ENCODE assay signal across 17 mouse cellular contexts in the genomic region with DNA sequence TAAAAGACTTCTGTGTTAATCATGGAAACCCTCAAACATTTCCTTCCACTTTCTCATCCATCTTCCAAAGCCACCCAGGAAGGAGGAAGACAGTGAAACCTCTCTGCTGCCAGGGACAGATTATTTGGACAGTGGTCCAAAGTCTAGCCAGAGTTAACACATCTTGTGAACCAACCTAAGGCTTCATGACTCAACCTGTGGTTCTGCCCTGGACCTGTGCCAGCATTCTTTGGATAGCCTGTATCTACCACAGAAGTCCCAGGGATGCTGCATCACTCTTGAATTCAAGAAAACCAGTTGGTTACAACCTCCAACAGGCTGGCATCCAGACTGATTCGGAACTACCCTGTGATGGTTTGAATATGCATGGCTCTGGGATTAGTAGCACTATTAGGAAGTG. TPM values are rescaled to one million over a fixed set of nuclear protein-coding genes. Genes with fewer than 3 reads are reported as not detected.
DNase-seq lines count a peak whose midpoint lies in the region; ATAC-seq lines count a peak whose summit lies in the region.
"Had no signal": no experiment of that assay in that cellular context is flagged by ENCODE, and none has a peak within 500 bp of the region (broad histone marks: within the 10 kb centered on the region; RNA-seq: fewer than 3 reads in every experiment).

No protein-coding gene starts in this region.

- H3K9ac ChIP-seq in forebrain, embryonic 12.5 days: no peak overlapping the region
- H3K9ac ChIP-seq: heart, embryonic 15.5 days; hindbrain, embryonic 12.5 days; limb, embryonic 13.5 days; lung, embryonic 15.5 days had no signal

- no peak overlapping the region for H3K4me2 ChIP-seq in forebrain, embryonic 12.5 days
- H3K4me2 ChIP-seq: heart, embryonic 15.5 days; hindbrain, embryonic 12.5 days; limb, embryonic 13.5 days; lung, embryonic 15.5 days had no signal

- no peak overlapping the region for H3K27ac ChIP-seq in forebrain, embryonic 12.5 days
- H3K27ac ChIP-seq: heart, embryonic 15.5 days; hindbrain, embryonic 12.5 days; kidney, postnatal 0 days; left cerebral cortex, adult 2 months; limb, embryonic 13.5 days; lung, embryonic 15.5 days; midbrain, embryonic 10.5 days had no signal

- H3K4me1 ChIP-seq in forebrain, embryonic 12.5 days: 0 out of 2 replicates have a peak, but pooled peaks cover 4% of the 10 kb centered on the region
- H3K4me1 ChIP-seq: lung, embryonic 15.5 days had no signal

- H3K4me3 ChIP-seq in forebrain, embryonic 12.5 days (replicated peaks): no peak overlapping the region
- H3K4me3 ChIP-seq: heart, embryonic 15.5 days; hindbrain, embryonic 12.5 days; left cerebral cortex, adult 2 months; limb, embryonic 13.5 days; lung, embryonic 15.5 days; midbrain, embryonic 10.5 days had no signal

- WGBS in forebrain, embryonic 12.5 days: 94% methylated on average over 1 of the region's 1 CpGs

- no peaks in the 10 kb centered on the region for H3K27me3 ChIP-seq in forebrain, embryonic 12.5 days
- H3K27me3 ChIP-seq: heart, embryonic 15.5 days; hindbrain, embryonic 12.5 days; limb, embryonic 13.5 days; lung, embryonic 15.5 days had no signal

- peak; percentile 42; the same call in 1 of the 2 replicates for ATAC-seq in megakaryocyte progenitor cell, adult 5-6 weeks (replicated peaks; ENCODE audit: poor library complexity)
- no peak for ATAC-seq in forebrain, embryonic 12.5 days (ENCODE audit: low FRiP score)

- H3K36me3 ChIP-seq in forebrain, embryonic 12.5 days (replicated peaks): no peaks in the 10 kb centered on the region
- H3K36me3 ChIP-seq: heart, embryonic 15.5 days; hindbrain, embryonic 12.5 days; limb, embryonic 13.5 days; lung, embryonic 15.5 days; midbrain, embryonic 10.5 days had no signal

- H3K9me3 ChIP-seq in forebrain, embryonic 12.5 days: no peaks in the 10 kb centered on the region
- H3K9me3 ChIP-seq: heart, embryonic 15.5 days; hindbrain, embryonic 12.5 days; limb, embryonic 13.5 days; lung, embryonic 15.5 days; midbrain, embryonic 10.5 days had no signal

- peak; percentile 51 to 60 for DNase-seq in adrenal gland, adult (ENCODE audit: inconsistent age in 2 of 2, low spot score in 1 of 2)
- DNase-seq in adrenal gland, adult 18-20 months (ENCODE audit: low spot score in 2 of 2): no peak
- DNase-seq in kidney, postnatal 25 days: peak; percentile 40 to 59
- no peak for DNase-seq in kidney, adult 18-20 months
- peak; percentile 93 for DNase-seq in Muller cell, postnatal 12 days (ENCODE audit: inconsistent ontology term)
- no peak for DNase-seq in embryo, embryonic 9.5 days (ENCODE audit: extremely low spot score)
- DNase-seq: heart, adult 11 months; thymus, adult 2 months had no signal

RNA-seq across cellular contexts. Expression of gene Atp2b4, which starts 21.8 kb away (rescaled TPM):
- total RNA-seq in adrenal gland, adult 18-20 months (2021): 10 to 100 TPM; 25.1 to 41.5 TPM
- total RNA-seq in megakaryocyte progenitor cell, adult 5-6 weeks (2015): 33.6 and 40.5 TPM in 2 replicates
- 30.7 and 34.7 TPM in 2 replicates for total RNA-seq in megakaryocyte progenitor cell, adult 5-6 weeks (2017)
- polyA plus RNA-seq in forebrain, embryonic 12.5 days (2016; fragmentation: Nextera tagmentation; extraction: Ambion mirVana): 8.5 and 9.2 TPM in 2 replicates

Comparison
In these comparisons a context has a peak if more than half of its experiments do, and no peak if none do; other contexts are left out.
1. DNase-seq: peak in adrenal gland, adult (2 of 2), kidney, postnatal 25 days (2 of 2) and Muller cell, postnatal 12 days (single experiment); none in adrenal gland, adult 18-20 months (0 of 2), kidney, adult 18-20 months (single experiment) and embryo, embryonic 9.5 days (single experiment).